7 mouse cellular contexts compared by ENCODE assay signal in genomic region chr7:19320637-19321036, GRCm38 (mm10). TPM values are rescaled to one million over a fixed set of nuclear protein-coding genes. Genes with fewer than 3 reads are reported as not detected.
DNase-seq lines count a peak whose midpoint lies in the region; ATAC-seq and TF ChIP-seq lines count a peak whose summit lies in the region.

No protein-coding gene starts in this region.

- H3K27ac ChIP-seq in left cerebral cortex, adult 2 months = peak overlapping the region; percentile 70
- H3K27ac ChIP-seq in forebrain, embryonic 16.5 days (ENCODE audit: low read length) = no peak overlapping the region
- no peak overlapping the region for H3K27ac ChIP-seq in limb, embryonic 15.5 days
- no peak overlapping the region for H3K27ac ChIP-seq in olfactory bulb, adult 2 months (ENCODE audit: insufficient read depth, low read depth, low read length)

- intact Hi-C loops in left cerebral cortex, adult 2 months (cut with DNase I) = no loop called here

- H3K36me3 ChIP-seq in forebrain, embryonic 16.5 days (ENCODE audit: control insufficient read depth, insufficient read depth) = no peaks in the 10 kb centered on the region
- no peaks in the 10 kb centered on the region for H3K36me3 ChIP-seq in limb, embryonic 15.5 days

- no peak for DNase-seq in left cerebral cortex, adult 2 months (ENCODE audit: extremely low spot score in 1 of 2, low spot score in 2 of 2)
- no peak for DNase-seq in left cerebral cortex, adult 9 months (ENCODE audit: low spot score in 2 of 2)
- no peak for DNase-seq in cerebellum, adult 9-10 months
- no peak for DNase-seq in retina, embryonic 14.5 days (ENCODE audit: low spot score)

- peak overlapping the region; percentile 69 for H3K4me2 ChIP-seq in forebrain, embryonic 16.5 days (ENCODE audit: low read length)
- H3K4me2 ChIP-seq in limb, embryonic 15.5 days = peak overlapping the region; percentile 87; the same call in 1 of the 2 replicates

- no peak for ATAC-seq in forebrain, embryonic 16.5 days
- ATAC-seq in limb, embryonic 15.5 days (ENCODE audit: insufficient number of reproducible peaks, low FRiP score, low TSS enrichment, low read depth) = no peak

- WGBS in forebrain, embryonic 16.5 days = 40% methylated on average over 7 of the region's 7 CpGs
- 45% methylated on average over 7 of the region's 7 CpGs for WGBS in limb, embryonic 15.5 days
- 40% methylated on average over 7 of the region's 7 CpGs for WGBS in olfactory bulb, adult 2 months

- no peaks in the 10 kb centered on the region for H3K9me3 ChIP-seq in forebrain, embryonic 16.5 days (ENCODE audit: control insufficient read depth, low read length)
- H3K9me3 ChIP-seq in limb, embryonic 15.5 days = no peaks in the 10 kb centered on the region

- peaks cover 12% of the 10 kb centered on the region for H3K4me1 ChIP-seq in forebrain, embryonic 16.5 days (replicated peaks; ENCODE audit: control insufficient read depth, insufficient read depth, low read length)
- peaks cover 10% of the 10 kb centered on the region for H3K4me1 ChIP-seq in limb, embryonic 15.5 days
- peaks cover 7% of the 10 kb centered on the region for H3K4me1 ChIP-seq in olfactory bulb, adult 2 months (ENCODE audit: control insufficient read depth, insufficient read depth, low read length)

- H3K9ac ChIP-seq in forebrain, embryonic 16.5 days (replicated peaks; ENCODE audit: low read depth, low read length) = no peak overlapping the region
- no peak overlapping the region for H3K9ac ChIP-seq in limb, embryonic 15.5 days

- no peak for TF ChIP-seq POLR2A in olfactory bulb, adult 2 months (IDR thresholded peaks at IDR 0.05; ENCODE audit: insufficient read depth, low read depth, low read length)

- TF ChIP-seq CTCF in left cerebral cortex, adult 2 months (IDR thresholded peaks at IDR 0.05) = no peak
- TF ChIP-seq CTCF in olfactory bulb, adult 2 months (IDR thresholded peaks at IDR 0.05; ENCODE audit: insufficient read depth, low read depth, low read length) = no peak

- H3K27me3 ChIP-seq in forebrain, embryonic 16.5 days (replicated peaks; ENCODE audit: control insufficient read depth, insufficient read depth, low read length) = 0 out of 2 replicates have a peak, but pooled peaks cover 4% of the 10 kb centered on the region
- H3K27me3 ChIP-seq in limb, embryonic 15.5 days = peaks cover 17% of the 10 kb centered on the region; the same call in 1 of the 2 replicates

- H3K4me3 ChIP-seq in left cerebral cortex, adult 2 months = peak overlapping the region; percentile 54
- no peak overlapping the region; the same call in 1 of the 2 replicates for H3K4me3 ChIP-seq in forebrain, embryonic 16.5 days (replicated peaks; ENCODE audit: low read length)
- no peak overlapping the region for H3K4me3 ChIP-seq in limb, embryonic 15.5 days
- peak overlapping the region; percentile 81 for H3K4me3 ChIP-seq in olfactory bulb, adult 2 months (ENCODE audit: insufficient read depth, low read depth, low read length)

RNA-seq across cellular contexts. Expression of gene Fosb, which starts 10.8 kb away (rescaled TPM):
- total RNA-seq in left cerebral cortex, adult 2 months (2021) = 10 to 100 TPM; 27.0 to 59.5 TPM
- polyA plus RNA-seq in forebrain, embryonic 16.5 days (2015; fragmentation: Nextera tagmentation; extraction: Ambion mirVana) = 0.05 and 0.10 TPM in 2 replicates
- 0.29 and 0.41 TPM in 2 replicates for polyA plus RNA-seq in limb, embryonic 15.5 days (2015; fragmentation: Nextera tagmentation; extraction: Ambion mirVana)
- polyA plus RNA-seq in olfactory bulb, adult 2 months (2012; ENCODE audit: insufficient read depth, insufficient read length, low replicate concordance, missing spikeins) = not detected in 2 replicates

RNA-seq across cellular contexts. Expression of gene Ercc1, which starts 23.9 kb away (rescaled TPM):
- 10 to 100 TPM; 48.9 to 51.8 TPM for total RNA-seq in left cerebral cortex, adult 2 months (2021)
- polyA plus RNA-seq in forebrain, embryonic 16.5 days (2015; fragmentation: Nextera tagmentation; extraction: Ambion mirVana) = 79.3 and 85.9 TPM in 2 replicates
- polyA plus RNA-seq in limb, embryonic 15.5 days (2015; fragmentation: Nextera tagmentation; extraction: Ambion mirVana) = 75.7 and 75.9 TPM in 2 replicates
- polyA plus RNA-seq in olfactory bulb, adult 2 months (2012; ENCODE audit: insufficient read depth, insufficient read length, low replicate concordance, missing spikeins) = not detected in 2 replicates

RNA-seq across cellular contexts. Expression of gene Rtn2, which starts 38.2 kb away (rescaled TPM):
- 100 to 1,000 TPM; 110 to 122 TPM for total RNA-seq in left cerebral cortex, adult 2 months (2021)
- 127 and 128 TPM in 2 replicates for polyA plus RNA-seq in forebrain, embryonic 16.5 days (2015; fragmentation: Nextera tagmentation; extraction: Ambion mirVana)
- 21.4 and 48.2 TPM in 2 replicates for polyA plus RNA-seq in limb, embryonic 15.5 days (2015; fragmentation: Nextera tagmentation; extraction: Ambion mirVana)
- polyA plus RNA-seq in olfactory bulb, adult 2 months (2012; ENCODE audit: insufficient read depth, insufficient read length, low replicate concordance, missing spikeins) = not detected in 2 replicates

RNA-seq across cellular contexts. Expression of gene Cd3eap, which starts 38.6 kb away (rescaled TPM):
- total RNA-seq in left cerebral cortex, adult 2 months (2021) = 10 to 100 TPM; 17.0 to 17.8 TPM
- polyA plus RNA-seq in forebrain, embryonic 16.5 days (2015; fragmentation: Nextera tagmentation; extraction: Ambion mirVana) = 23.1 and 26.4 TPM in 2 replicates
- 32.9 and 34.2 TPM in 2 replicates for polyA plus RNA-seq in limb, embryonic 15.5 days (2015; fragmentation: Nextera tagmentation; extraction: Ambion mirVana)
- polyA plus RNA-seq in olfactory bulb, adult 2 months (2012; ENCODE audit: insufficient read depth, insufficient read length, low replicate concordance, missing spikeins) = not detected in 2 replicates

RNA-seq across cellular contexts. Expression of gene Ppp1r13l, which starts 38.9 kb away (rescaled TPM):
- total RNA-seq in left cerebral cortex, adult 2 months (2021) = 1 to 10 TPM; 7.7 to 7.8 TPM
- 3.0 and 3.6 TPM in 2 replicates for polyA plus RNA-seq in forebrain, embryonic 16.5 days (2015; fragmentation: Nextera tagmentation; extraction: Ambion mirVana)
- 20.0 and 24.8 TPM in 2 replicates for polyA plus RNA-seq in limb, embryonic 15.5 days (2015; fragmentation: Nextera tagmentation; extraction: Ambion mirVana)
- polyA plus RNA-seq in olfactory bulb, adult 2 months (2012; ENCODE audit: insufficient read depth, insufficient read length, low replicate concordance, missing spikeins) = not detected in 2 replicates

Comparison
In these comparisons a context has a peak if more than half of its experiments do, and no peak if none do; other contexts are left out.
1. H3K4me3 ChIP-seq: peak in left cerebral cortex, adult 2 months (single experiment) and olfactory bulb, adult 2 months (single experiment); none in forebrain, embryonic 16.5 days (single experiment) and limb, embryonic 15.5 days (single experiment).
2. RNA of gene Ercc1, which starts 23.9 kb away (polyA plus RNA-seq): 79.3 to 85.9 TPM in forebrain, embryonic 16.5 days and 75.7 to 75.9 TPM in limb, embryonic 15.5 days; not detected in olfactory bulb, adult 2 months; every median in the first group is over 10 times any median in the second.
3. RNA of gene Rtn2, which starts 38.2 kb away (polyA plus RNA-seq): 127 to 128 TPM in forebrain, embryonic 16.5 days and 21.4 to 48.2 TPM in limb, embryonic 15.5 days; not detected in olfactory bulb, adult 2 months; every median in the first group is over 10 times any median in the second.